Mouse (Mus musculus) ovary, postnatal 14 days (tissue): ENCODE results near the gene Lemd1.

Experiments
- DNase-seq: peaks from one replicate; pipeline ENCODE4 v3.0.0; 2022; ENCODE audit warnings: low spot score

Gene Lemd1

DNA sequence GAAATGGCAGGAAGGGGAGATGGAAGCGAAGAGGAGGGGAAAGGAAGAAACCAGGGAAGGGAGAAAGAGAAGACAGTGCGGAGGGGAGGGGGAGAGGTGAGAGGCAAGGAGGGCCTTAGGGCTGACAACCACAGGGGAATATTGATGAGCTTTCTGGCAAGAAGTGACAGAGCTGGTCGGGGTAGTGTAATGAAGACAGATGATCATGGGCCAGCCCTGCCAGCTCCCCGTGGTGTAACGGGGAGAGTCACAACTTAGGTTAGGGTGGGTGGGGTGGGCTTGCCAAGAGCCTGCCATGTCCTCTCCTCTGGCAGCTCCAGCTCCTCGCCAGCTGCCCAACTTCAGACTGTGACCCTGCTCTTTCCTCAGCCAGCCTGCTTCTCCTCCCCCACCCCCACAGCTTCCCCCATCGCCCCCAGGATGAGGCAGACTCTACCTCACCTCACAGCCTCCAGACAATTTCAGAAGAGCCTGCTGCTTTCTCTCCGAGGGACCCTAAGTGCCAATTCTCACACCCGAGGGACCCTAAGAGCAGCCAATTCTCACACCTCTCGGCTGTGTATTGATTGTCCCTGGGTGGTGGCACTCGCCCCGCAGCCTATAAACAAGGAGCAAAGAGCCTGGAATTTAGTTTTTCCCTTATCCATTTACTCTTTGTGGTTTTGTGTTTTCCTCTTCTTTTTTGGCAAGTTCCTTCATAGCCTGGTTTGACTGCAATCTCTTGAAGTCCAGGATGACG, 26.3 kb upstream of the Lemd1 start:
- no peak for DNase-seq

DNA sequence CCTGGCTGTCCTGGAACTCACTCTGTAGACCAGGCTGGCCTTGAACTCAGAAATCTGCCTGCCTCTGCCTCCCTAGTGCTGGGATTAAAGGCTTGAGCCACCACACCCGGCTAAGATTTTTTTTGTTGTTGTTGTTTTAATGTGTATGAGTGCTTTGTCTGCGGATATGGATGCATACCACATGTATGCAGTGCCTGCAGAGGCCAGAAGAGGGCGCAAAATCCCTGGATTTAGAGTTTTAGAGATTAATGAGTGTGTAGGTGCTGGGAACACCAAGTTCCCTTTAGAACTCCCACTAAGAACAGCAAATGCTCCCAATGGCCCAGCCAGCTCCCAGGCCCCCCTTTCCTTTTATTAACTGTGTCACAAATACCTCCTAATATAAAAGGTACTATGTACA, 25.4 kb upstream of the Lemd1 start:
- no peak for DNase-seq

DNA sequence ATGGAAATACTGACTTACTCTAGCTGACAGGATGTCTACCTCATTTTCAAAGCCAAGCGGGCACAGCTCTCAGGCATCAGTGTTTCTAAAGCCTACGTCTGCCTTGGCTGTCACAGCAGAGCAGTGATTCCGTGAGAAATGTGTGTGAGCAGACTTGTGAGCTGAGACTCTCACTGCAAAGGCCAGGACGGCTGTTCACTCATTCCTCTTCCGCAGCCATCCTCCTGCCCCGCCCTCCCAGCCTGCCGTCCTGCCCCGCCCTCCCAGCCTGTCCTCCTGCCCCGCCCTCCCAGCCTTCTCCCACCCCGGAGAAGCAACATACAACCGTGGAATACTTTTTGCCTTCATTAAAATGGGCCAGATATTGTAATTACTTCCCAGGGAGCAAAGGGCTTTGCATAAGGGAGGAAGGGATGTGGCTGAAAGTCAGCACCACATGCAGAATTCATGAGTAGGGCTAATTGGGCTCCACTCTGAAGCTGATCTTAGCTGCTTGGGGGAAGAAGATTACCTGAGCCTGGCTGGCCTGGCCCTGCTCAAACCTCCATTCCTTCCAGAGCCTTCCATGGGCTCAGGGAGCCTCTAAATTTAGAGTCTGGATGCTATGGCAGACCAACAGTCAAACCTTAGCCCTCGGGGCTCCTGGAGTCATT, 23.0 kb upstream of the Lemd1 start:
- no peak for DNase-seq

DNA sequence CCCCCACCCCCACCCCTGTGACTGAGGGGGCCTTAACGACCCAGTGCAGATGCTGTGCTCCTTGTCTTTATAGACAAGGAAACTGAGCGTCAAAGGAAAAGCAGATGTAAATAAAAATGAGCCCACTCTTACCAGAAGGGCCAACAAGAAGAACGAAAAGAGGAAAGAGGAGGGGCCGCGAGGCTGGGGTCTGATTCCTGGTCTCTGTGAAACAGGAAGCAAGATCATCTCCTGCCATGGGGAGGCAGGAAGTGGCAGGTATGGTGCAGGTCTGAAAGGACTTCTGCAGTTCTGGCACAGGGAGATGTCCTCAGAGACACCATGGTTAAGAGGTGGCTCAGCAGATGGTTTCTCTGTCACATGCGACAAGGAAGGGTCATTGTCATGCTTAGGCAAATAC, 20.5 kb upstream of the Lemd1 start:
- DNase-seq, result no peak

DNA sequence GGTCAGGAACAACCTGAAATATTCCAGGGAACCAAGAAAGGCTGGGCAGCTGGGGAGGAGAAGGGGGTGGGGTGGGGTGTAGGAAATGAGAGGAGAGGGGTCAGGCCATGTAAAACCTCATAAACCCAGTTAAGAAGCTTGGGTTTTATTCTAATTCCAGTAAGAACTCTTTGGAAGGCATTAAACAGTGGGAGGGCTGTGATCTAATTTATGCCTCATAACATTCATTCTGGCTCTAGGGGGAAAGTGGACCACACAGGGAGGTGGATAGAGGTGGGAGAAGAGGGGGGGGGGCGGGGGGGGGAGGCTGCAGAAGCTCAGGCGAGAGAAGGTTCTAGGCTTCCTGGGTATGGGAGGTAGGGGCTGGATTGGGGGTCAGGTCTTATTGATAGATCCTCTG, 19.6 kb upstream of the Lemd1 start:
- DNase-seq, result no peak

DNA sequence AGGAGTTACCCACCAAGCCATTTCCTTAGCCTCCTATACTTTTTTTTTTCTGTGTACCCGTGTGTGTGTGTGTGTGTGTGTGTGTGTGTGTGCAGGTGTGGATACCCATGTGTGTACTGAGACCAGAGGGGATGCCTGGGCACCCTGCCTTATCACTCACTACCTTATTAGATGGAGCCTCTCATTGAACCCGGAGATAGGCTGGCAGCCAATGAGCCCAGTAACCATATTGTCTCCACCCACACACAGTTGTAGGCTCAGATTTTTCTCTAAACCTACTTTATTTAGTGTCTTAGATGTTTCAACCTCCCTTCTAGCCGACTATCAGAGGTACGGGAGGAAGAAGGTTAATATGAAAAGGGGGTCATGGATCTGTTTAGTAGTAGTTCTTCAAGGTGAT, 4.9 kb upstream of the Lemd1 start:
- DNase-seq, result no peak

DNA sequence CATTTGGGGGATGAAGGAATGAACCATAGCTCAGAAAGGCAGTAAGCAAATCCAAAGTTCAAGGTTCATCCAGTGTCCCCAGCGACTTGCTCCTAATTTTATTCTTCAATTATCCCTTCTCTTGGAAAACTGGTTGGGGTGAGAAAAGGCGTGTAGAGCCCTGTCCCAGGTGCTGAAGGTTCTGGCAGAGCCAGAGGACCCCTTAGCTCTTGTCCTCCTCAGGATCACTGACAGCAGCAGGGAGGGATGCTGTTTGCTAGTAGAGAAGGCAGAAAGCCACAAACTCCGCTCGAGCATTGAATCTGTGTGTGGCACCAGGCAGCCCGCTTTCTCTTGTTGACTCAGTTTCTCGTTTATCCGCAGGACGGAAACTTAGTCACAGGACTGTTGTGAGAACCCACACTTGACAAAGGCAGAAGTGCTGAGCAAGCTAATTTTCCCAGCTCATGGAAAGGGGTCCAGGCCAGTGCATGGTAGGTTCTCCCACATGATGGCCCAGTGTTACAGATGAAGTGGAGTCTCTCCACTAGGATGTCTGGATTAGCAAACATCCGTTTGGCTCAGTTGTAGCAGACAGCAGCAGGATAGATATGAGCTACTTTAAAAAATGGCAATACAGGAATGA, 2.7 kb upstream of the Lemd1 start:
- DNase-seq, result no peak

DNA sequence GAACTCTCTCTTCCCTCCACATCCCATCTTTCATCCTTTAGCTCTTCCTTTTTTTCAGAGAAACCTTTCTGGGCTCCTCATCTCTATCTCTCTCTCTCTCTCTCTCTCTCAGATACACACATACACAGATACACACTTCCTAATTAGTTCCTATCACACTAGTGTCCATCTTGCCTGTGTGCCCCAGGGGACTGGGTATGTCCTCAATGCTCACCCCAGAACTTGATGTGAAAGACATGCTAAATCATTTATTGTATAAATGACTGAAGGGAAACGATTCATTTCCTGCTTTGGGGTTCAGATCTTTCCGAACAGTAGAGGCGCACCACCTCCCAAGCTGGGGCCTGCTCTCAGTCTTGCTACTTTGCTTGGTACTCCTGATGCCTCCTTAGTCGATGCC, 2.0 kb upstream of the Lemd1 start:
- no peak for DNase-seq

DNA sequence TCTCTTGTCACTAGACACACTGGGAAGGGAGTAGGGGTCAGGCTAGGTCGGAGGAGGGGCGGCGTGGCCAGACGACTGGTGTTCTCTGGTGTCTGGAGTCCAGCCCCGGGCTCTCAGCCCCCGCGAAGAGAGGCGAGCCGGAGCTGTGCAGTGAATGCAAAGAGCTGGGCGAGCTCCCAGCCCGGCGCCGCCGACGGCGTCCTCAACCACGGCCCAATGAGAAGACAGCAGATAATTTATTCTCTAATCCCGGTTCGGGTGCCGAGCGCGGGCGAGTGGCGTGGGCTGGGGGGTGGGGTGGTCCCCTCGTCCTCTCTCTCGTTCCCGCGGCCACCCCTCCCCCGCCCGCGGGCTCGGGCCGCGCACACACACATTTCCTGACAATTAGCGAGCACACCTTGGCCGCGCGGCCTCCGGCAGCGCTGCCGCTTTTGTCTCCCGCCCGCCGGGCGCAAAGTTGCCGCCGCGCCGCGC, 1.2 kb upstream of the Lemd1 start:
- DNase-seq, result no peak

DNA sequence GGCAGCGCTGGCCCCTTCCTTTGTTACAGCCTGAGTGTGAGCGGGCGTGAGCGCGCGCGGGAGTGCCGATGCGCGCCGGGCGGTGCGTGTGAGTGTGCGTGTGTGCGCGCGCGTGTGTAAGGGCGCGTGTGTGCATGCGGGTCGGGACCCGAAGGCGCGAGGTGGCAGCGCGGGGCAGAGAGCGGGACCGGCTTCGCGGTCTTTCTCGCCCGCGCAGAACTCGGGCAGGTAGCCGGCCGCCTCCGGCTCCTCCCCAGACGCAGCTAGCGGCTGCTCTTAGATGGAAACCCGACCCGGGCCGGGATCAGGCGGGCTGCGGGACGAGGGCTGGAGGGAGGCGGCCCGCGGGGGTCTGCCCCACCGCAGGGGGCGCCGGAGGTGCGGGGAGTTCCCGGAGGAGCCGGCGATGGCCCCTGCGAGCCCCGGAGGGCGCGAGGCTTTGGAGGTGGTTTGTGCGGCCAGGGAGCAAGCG, 574 bp upstream of the Lemd1 start:
- no peak for DNase-seq

DNA sequence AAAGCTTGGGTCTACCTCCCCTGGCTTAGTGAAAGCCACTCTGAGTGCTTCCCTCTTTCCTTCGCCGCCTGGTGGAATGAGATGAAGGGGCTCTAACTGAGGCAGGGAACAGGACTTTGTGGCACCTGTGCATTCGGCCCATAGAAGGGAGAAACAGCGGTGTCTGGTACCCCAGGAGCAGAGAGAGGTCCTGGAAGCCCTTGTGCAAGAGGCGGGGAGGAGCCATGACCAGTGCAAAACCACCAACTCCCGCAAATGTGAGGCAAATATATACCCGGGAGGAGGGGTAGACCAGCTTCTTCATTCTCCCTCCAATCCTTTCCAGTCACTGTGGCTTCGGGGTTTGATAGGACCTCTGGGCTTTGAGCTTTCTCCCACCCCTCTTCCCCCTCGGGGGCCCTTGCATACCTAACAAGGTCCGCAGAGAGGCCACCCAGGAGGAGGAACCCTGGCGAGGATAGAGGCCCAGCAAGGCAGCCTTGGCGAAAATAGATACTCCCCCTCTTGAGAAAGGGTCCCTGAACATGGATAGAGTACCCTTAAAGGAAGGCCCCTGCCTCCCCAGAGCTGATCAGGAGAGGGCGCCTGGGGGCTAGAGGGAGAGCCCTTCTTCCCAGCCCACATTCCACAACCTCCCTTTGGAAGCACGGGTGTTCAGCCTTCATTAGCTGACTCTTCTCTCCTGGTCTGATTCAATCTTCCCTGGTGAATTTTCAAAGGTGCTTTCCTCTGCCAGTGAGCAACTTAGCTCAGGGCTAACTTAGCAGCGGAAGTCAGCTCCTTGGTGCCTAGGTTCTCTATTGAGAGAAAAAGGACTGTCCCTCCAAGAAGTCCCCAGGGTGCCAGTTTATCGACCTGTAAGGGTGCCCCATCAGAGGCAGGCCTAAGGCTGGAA, 802 bp downstream of the Lemd1 start:
- no peak for DNase-seq

DNA sequence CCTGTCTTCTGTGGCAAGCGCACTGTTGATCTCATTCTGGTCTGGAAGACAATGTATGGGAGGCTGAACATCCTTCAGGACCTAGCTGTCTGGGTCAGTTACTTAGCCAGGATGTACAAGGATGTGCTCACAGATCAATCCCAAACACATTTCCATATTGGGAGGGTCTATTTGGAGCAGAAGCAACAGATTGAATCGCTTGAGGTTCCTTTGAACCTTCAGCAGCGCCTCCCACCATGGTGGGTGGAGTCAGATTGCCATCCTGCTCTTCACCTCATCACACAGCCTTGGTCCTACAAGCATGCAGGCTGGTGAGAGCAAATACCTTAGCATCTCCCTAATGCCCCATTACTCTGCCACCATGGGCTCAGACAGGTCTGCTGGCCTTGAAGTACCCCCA, 2.6 kb downstream of the Lemd1 start:
- DNase-seq, result no peak

DNA sequence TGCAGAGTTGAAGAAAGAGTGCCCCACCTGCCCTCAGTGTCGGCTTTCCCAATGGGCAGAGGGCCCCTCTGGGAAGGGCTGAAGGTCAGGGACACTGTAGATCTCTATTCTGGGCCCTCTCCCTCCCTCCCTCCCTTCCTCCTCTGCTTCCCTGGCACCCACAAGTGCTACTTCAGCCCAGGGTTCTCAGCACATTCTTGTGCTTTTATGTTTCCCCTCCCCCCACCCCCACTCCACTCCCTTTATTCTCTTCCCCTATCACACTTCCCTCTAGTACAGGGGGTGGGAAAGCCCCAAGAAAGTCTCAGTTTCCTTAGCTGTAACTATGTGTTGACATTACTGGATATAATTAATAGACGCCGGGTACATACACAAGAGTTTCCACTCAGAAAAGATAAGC, 3.4 kb downstream of the Lemd1 start:
- no peak for DNase-seq

DNA sequence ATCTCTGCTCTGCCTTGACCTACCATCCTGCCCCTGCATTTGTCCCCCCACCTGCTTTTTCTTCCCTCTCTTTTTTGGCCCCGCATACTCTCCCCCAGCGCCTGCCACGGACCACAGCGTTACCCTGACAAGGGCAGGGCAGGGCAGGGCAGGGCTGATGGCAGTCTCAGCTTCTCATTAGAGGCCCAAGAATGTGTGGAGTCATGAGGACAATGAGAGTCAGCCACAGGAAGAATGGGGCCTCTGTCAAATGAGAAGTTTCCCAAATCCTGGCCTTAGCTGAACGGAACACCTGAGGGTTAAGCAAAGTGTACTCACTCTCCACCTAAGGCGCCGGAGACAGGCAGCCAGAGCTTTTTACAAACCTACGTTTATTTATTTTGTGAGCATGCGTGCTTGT, 3.9 kb downstream of the Lemd1 start:
- no peak for DNase-seq

DNA sequence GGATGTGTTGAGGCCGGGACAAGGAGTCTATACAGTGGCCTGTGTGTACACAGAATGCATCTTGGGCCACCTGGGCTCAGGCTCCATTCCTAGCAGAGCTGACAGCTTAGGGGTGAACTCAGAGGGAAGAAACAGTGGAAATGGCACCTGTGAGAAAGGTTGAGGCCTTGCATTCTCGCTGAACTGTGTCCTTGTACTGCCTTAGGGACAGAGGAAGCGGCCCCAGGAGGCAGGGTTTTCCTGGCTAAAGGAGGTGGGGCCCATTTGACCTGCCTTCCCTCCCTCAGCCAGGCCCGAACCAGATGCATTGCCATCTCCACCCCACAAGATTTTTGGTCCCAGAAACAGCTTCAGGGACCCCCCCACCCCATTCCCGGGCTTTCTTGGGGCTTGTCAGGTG, 4.5 kb downstream of the Lemd1 start:
- no peak for DNase-seq

DNA sequence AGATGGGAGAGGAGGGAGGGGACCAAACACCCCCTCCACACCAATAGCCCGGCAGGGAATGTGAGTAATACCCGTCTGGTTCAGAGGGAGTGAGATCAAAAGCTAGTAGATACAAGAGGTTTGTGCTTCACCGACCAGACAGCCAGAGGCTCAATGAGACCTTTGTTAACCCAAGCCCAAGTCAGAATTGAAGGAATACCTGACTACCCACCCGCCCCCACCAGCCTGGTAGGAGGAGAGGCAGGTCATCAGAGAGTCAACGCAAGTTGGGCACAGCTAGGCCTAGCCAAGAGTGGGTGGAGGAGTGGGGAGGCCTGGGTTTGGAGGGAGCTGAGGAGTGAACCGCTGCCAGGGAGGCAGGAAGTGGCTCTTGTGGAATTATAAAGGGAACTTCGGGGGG, 5.1 kb downstream of the Lemd1 start:
- DNase-seq, result no peak

DNA sequence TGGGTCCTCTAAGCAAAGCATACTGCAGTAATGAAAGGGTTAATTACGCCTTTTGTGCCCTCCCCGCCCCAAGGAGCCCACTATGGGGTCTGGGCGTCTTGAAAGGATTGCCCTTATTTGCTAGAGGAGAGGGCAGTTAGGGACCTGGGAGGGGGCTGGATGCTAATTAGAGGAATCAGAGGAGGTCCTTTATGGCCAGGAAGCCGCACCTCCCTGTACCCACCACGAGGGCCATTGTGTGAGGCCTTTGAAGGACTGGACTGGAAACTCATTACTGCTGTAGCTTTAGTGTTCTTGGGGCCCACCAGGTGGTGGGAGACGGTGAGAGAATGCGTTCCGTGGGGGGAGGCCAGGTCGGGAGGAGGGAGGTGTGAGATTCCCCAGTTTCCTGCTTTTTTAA, 6.4 kb downstream of the Lemd1 start:
- no peak for DNase-seq

DNA sequence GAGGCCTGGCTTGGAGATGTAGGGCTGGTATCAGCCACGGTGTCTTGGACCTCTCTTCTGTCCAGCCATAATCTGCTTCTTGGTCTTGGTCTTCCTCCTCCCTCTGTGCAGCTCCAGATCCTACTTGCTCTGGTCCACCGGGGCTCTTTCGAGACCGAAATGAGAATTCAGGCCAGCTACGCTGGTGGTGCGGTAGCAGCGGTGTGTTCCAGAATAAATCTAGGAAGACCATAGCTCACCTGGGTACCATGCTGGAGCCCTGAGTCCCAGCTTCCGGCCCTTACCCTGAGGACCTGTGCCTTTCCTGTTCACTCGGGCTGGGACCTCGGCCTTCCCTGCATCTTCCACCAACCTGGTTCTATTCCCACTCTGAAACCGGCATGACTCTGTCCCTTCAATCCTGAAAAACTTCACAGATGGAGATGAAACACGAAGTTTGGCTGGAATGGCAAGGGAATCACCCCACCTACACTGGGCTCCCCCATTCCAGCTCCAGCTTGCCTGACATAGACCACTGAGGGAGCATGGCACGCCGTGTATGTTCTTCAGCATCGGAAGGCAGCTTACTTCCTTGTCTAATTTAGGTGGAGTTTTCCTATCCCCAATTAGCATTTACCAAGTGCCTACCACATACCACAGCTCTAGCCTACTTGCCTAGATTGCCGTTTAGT, 7.3 kb downstream of the Lemd1 start:
- DNase-seq, result no peak

DNA sequence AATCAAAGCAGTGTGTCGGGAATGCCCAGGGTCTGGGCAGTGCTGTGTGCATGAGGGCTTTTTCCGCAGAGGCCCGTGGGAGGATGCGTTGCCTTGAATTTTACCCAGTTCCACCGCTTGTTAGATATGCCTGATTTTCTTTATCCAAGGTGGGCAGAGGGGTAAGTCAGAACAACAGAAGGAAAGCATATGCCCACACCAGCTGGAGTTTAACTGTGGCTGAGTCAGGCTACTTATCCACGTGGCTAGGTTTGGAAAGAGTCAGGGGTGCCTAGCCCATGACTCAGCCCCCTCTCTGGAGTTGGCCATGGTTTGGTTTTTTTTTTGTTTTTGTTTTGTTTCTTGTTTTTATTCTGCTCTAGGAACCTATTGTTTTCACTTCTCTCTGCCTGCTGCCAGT, 8.0 kb downstream of the Lemd1 start:
- no peak for DNase-seq

DNA sequence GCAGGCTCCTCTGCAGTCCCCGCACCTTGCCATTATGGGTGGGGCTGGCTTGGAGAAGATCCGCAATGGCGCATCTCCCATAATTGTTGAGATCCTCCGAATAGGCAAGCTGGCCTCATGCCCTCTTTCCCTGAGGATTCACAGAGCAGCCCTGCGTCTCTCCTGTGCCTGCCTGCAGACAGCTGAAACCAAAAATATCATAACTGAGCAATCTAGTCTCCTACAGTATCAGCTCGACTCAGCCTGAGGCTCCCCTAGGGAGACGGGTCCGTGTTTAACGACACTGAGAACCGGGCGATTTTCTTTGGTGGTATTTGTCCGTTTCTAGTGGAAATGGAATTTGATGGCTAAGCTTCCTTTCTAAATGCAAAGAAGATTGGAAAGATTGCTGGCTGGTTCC, 8.7 kb downstream of the Lemd1 start:
- DNase-seq, result no peak

DNA sequence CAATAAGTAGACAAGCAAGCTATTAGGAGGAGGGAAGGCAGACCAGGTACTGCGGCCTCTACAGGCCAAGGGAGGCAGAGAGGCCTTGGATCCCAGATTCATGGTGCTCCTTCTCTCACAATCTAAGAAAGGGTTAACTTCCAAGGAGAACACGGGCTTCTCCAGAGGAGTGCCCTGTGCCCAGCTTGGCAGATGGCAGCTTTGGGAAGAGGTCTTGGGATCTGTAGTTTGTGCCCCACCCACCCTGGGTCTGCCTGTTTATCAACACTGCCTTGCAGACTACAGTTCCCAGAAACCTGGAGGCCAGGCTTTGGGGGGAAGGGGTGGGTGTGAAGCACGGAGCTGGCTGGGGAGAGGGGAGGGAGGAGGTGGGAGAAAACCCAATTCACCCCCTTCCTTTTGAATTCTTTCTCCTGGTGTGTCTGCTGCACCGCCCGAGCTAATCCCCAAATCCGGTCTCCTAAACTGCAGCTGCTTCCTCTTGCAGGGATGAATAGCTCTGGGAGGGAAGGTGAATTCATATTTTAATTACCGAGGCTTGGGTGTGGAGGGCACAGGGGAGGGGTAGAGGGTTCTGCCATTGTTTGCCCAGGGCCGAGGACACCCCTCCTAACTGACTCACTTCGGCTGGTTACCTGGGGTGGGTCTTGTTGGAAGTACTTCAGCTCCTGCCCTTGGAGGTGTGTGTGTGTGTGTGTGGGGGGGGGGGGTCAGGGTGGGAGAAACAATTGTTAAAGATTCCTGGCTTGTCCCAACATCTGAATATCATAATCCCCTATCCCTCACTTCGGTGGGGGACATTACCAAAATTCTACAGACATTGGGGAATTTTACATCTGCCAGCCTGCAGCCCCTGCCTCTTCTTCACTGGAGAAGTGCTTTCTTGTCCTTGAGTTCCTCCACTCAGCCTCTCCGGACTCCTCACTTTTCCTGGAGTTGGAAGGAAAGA, 9.6 kb downstream of the Lemd1 start:
- DNase-seq, result no peak
